Mouse (Mus musculus): ENCODE measurements around the gene Ehmt2. TPM values are rescaled to one million over a fixed set of nuclear protein-coding genes. Genes with fewer than 3 reads are reported as not detected.
A peak's percentile ranks its signal among the peaks of the same experiment; 100 is the strongest.

Ehmt2 gene
- polyA plus RNA-seq, 1 experiment from 2014 or later: 39.5 TPM

DNA sequence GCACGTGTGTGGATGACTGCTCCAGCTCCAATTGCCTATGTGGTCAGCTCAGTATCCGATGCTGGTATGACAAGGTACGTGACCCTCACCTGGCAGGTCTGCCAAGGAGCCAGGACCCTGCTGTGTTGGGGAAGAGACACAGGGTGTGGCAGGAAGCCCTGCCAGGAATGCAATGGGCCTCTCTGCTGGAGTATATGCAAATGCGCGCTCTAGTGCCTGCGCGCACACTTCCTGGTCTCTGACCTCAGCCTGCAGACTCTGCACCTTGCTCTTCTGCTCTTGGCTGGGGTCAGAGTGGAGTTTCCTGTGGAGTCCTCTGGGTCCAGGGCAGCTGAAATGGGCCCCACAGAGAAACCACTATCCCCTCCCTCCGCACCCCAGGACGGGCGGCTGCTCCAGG lies 12.7 kb downstream of the Ehmt2 start:
- H3K9ac ChIP-seq (ENCODE audit: low read length): no peak overlapping the region
- peaks cover 69% of the 10 kb centered on the region for H3K36me3 ChIP-seq (ENCODE audit: control insufficient read depth, insufficient read depth)
- H3K4me1 ChIP-seq (ENCODE audit: control insufficient read depth, insufficient read depth, low read length): peaks cover 3% of the 10 kb centered on the region; the same call in 1 of the 2 replicates
- ATAC-seq (replicated peaks; ENCODE audit: extremely low read depth, insufficient read depth, low FRiP score): no peak
- H3K27me3 ChIP-seq (ENCODE audit: control insufficient read depth, insufficient read depth, low read length): no peaks in the 10 kb centered on the region
- no peak overlapping the region for H3K27ac ChIP-seq (ENCODE audit: low read length)
- H3K4me3 ChIP-seq (ENCODE audit: low read length): no peak overlapping the region
- no peaks in the 10 kb centered on the region for H3K9me3 ChIP-seq (replicated peaks; ENCODE audit: control insufficient read depth, low read length)
- WGBS: 85% methylated on average over 10 of the region's 10 CpGs
- H3K4me2 ChIP-seq (ENCODE audit: low read depth, low read length): no peak overlapping the region

DNA sequence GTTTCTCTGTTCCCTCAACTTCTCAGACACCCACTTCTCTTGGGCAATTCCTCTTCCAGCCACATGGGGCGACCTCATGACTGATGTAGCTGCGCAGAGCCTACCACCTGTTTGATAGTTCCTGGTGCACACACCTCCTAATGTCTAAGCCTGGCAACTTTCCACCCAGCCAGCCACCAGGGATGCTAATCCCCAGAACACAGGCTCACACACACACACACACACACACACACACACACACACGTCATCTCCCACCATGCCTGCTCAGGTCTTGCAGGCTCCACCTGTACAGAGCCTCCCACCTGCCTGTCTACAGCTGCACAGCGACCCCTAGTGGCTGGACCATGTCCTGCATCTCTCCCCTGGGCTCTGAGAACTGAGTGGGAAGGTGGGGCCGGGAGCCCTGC lies 13.7 kb downstream of the Ehmt2 start:
- Histone ChIP-seq H3K4me2 (ENCODE audit: low read depth, low read length) (no peak overlapping the region), H3K36me3 (ENCODE audit: control insufficient read depth, insufficient read depth) (peaks cover 59% of the 10 kb centered on the region), H3K4me3 (ENCODE audit: low read length) (no peak overlapping the region), H3K27me3 (ENCODE audit: control insufficient read depth, insufficient read depth, low read length) (no peaks in the 10 kb centered on the region), H3K27ac (ENCODE audit: low read length) (no peak overlapping the region), H3K9me3 (replicated peaks; ENCODE audit: control insufficient read depth, low read length) (no peaks in the 10 kb centered on the region), H3K4me1 (ENCODE audit: control insufficient read depth, insufficient read depth, low read length) (peaks cover 3% of the 10 kb centered on the region; the same call in 1 of the 2 replicates), H3K9ac (ENCODE audit: low read length) (no peak overlapping the region)
- peak; percentile 43 for ATAC-seq (replicated peaks; ENCODE audit: extremely low read depth, insufficient read depth, low FRiP score)
- 49% methylated on average over 5 of the region's 5 CpGs for WGBS

DNA sequence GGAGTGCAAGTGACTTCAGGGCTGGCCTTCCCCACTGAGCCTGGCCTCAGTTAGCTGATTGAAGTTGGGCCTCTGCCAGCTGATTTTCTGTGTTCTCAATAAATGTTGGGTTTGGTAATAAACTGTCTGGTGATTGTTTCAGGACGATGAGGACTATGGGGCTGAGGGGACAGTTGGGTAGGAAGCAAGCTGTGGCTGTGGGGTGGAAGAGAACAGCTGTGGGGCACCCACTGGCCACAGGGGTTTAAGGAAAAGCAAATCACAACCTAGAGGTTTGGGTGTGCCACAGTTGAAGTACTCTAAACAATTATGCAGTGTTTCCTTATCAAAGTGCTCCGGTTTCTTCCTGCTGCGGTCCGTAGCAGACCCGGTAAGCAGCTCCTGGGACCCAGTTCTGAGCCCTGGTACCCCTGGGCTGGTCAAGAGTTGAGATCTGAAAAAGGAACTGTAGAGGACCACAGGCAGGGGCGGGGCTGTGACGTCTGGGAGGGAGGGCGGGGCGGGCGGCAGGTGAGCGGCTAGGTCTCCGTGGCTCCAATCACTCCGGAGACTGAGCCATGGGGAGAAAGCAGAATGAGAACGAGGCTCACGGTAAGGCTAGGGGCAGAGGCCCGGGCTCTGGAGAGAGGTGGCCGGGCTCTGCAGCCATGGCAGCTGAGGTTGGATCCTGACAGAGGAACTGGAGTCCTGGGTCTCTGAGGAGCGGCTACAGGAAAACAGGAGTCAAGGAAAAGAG lies 15.8 kb downstream of the Ehmt2 start, which contains the start of gene Slc44a4:
Slc44a4 (plus strand) TSS at position 537 of the 736 bp plus-strand sequence.
- peaks cover 40% of the 10 kb centered on the region for H3K36me3 ChIP-seq (ENCODE audit: control insufficient read depth, insufficient read depth)
- H3K27me3 ChIP-seq (ENCODE audit: control insufficient read depth, insufficient read depth, low read length): no peaks in the 10 kb centered on the region
- peaks cover 3% of the 10 kb centered on the region; the same call in 1 of the 2 replicates for H3K4me1 ChIP-seq (ENCODE audit: control insufficient read depth, insufficient read depth, low read length)
- H3K9me3 ChIP-seq (replicated peaks; ENCODE audit: control insufficient read depth, low read length): no peaks in the 10 kb centered on the region
- WGBS: 44% methylated on average over 18 of the region's 18 CpGs
- ATAC-seq (replicated peaks; ENCODE audit: extremely low read depth, insufficient read depth, low FRiP score): no peak
- no peak within 1 kb of the TSS for H3K27ac ChIP-seq (ENCODE audit: low read length)
- no peak within 1 kb of the TSS for H3K9ac ChIP-seq (ENCODE audit: low read length)
- H3K4me2 ChIP-seq (ENCODE audit: low read depth, low read length): no peak within 1 kb of the TSS; the same call in 1 of the 2 replicates
- H3K4me3 ChIP-seq (ENCODE audit: low read length): no peak within 1 kb of the TSS

DNA sequence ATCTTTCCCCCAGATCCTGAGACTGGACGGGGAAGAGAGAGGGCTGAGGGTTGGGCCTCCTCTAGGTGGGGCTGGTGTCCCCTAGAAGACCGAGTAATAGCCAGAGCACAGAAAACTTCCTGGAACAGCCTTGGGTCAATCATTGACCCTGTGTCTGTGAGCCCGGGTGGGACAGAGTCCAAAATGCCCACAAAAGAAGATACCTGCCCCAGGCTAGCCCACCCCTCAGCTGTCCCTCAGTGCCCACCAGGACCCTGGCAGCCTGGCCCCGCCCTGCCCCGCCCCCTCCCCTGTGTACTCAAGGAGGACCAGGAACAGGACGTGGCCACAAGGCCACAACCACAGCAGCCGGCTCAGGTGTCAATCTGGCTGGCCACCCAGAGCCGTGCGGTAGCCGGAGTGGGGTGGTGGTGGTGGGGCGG lies 17.2 kb downstream of the Ehmt2 start:
- H3K9ac ChIP-seq (ENCODE audit: low read length): no peak overlapping the region
- no peak overlapping the region; the same call in 1 of the 2 replicates for H3K4me2 ChIP-seq (ENCODE audit: low read depth, low read length)
- no peak overlapping the region for H3K4me3 ChIP-seq (ENCODE audit: low read length)
- H3K36me3 ChIP-seq (ENCODE audit: control insufficient read depth, insufficient read depth): peaks cover 28% of the 10 kb centered on the region
- WGBS: 18% methylated on average over 11 of the region's 11 CpGs
- no peaks in the 10 kb centered on the region for H3K9me3 ChIP-seq (replicated peaks; ENCODE audit: control insufficient read depth, low read length)
- peaks cover 3% of the 10 kb centered on the region; the same call in 1 of the 2 replicates for H3K4me1 ChIP-seq (ENCODE audit: control insufficient read depth, insufficient read depth, low read length)
- no peak overlapping the region for H3K27ac ChIP-seq (ENCODE audit: low read length)
- ATAC-seq (replicated peaks; ENCODE audit: extremely low read depth, insufficient read depth, low FRiP score): no peak
- no peaks in the 10 kb centered on the region for H3K27me3 ChIP-seq (ENCODE audit: control insufficient read depth, insufficient read depth, low read length)

DNA sequence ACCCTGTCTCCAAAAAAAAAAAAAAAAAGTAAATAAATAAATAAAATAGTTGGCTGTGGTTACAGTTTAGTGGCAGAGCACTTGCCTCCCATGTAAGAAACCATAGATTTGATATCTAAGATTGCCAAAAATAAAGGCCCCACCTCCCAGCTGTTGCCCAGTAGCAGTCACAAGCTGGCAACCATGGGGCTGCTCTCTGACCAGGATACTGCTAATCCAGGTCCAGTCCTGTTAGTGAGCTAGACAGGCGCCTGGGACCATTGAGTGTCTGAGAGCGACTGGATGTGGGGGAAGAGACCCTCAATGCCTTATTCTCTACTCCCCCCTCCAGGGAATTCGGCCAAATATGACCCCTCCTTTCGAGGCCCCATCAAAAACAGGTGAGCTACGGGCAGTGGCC lies 18.0 kb downstream of the Ehmt2 start:
- Histone ChIP-seq H3K4me1 (ENCODE audit: control insufficient read depth, insufficient read depth, low read length) (peaks cover 3% of the 10 kb centered on the region; the same call in 1 of the 2 replicates), H3K9me3 (replicated peaks; ENCODE audit: control insufficient read depth, low read length) (no peaks in the 10 kb centered on the region), H3K36me3 (ENCODE audit: control insufficient read depth, insufficient read depth) (peaks cover 20% of the 10 kb centered on the region), H3K4me3 (ENCODE audit: low read length) (no peak overlapping the region), H3K9ac (ENCODE audit: low read length) (no peak overlapping the region), H3K4me2 (ENCODE audit: low read depth, low read length) (no peak overlapping the region), H3K27me3 (ENCODE audit: control insufficient read depth, insufficient read depth, low read length) (no peaks in the 10 kb centered on the region), H3K27ac (ENCODE audit: low read length) (no peak overlapping the region)
- ATAC-seq (replicated peaks; ENCODE audit: extremely low read depth, insufficient read depth, low FRiP score): no peak
- WGBS: 81% methylated on average over 5 of the region's 5 CpGs

DNA sequence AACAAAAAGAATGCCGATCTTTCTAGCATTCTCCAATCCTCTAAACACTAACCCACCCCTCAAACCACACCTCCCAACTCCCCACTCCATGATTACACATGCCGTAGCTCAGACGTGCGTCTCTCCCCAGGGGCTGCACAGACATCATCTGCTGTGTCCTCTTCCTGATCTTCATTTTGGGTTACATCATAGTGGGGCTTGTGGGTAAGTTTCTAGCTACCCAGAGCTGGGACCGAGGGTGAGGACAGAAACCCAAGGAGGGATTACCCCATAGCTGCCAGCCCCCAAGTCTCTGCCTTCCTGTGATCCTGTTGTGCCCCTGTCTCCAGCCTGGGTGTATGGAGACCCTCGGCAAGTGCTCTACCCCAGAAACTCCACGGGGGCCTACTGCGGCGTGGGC lies 18.9 kb downstream of the Ehmt2 start:
- Histone ChIP-seq H3K4me2 (ENCODE audit: low read depth, low read length) (no peak overlapping the region), H3K9ac (ENCODE audit: low read length) (no peak overlapping the region), H3K27me3 (ENCODE audit: control insufficient read depth, insufficient read depth, low read length) (no peaks in the 10 kb centered on the region), H3K27ac (ENCODE audit: low read length) (no peak overlapping the region), H3K9me3 (replicated peaks; ENCODE audit: control insufficient read depth, low read length) (no peaks in the 10 kb centered on the region), H3K4me1 (ENCODE audit: control insufficient read depth, insufficient read depth, low read length) (peaks cover 3% of the 10 kb centered on the region; the same call in 1 of the 2 replicates), H3K36me3 (ENCODE audit: control insufficient read depth, insufficient read depth) (peaks cover 12% of the 10 kb centered on the region), H3K4me3 (ENCODE audit: low read length) (no peak overlapping the region)
- WGBS: 67% methylated on average over 9 of the region's 9 CpGs
- no peak for ATAC-seq (replicated peaks; ENCODE audit: extremely low read depth, insufficient read depth, low FRiP score)

DNA sequence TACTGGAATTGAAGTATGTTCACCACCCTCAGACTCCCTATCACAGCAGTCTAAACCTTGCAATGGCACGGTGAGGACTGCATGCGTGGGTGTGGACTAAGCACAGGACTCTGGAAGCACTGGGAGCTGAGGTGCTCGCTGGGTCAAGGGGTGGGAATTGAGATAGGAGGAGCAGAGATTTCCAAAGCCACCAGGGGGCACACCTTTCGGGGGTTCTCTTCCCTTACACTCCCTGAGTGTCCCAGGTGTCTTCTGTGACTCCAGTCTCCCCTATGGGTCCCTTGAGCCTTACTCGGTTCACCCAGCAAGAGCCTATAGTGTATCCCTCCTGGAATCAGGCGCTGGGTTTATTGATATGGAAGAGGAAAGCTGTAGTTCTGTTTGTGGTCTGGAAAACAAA lies 24.7 kb downstream of the Ehmt2 start:
- Histone ChIP-seq H3K4me2 (ENCODE audit: low read depth, low read length) (no peak overlapping the region), H3K4me3 (ENCODE audit: low read length) (no peak overlapping the region), H3K9ac (ENCODE audit: low read length) (no peak overlapping the region), H3K4me1 (ENCODE audit: control insufficient read depth, insufficient read depth, low read length) (no peaks in the 10 kb centered on the region), H3K27ac (ENCODE audit: low read length) (no peak overlapping the region), H3K27me3 (ENCODE audit: control insufficient read depth, insufficient read depth, low read length) (no peaks in the 10 kb centered on the region), H3K36me3 (ENCODE audit: control insufficient read depth, insufficient read depth) (no peaks in the 10 kb centered on the region), H3K9me3 (replicated peaks; ENCODE audit: control insufficient read depth, low read length) (no peaks in the 10 kb centered on the region)
- 43% methylated on average over 6 of the region's 6 CpGs for WGBS
- no peak for ATAC-seq (replicated peaks; ENCODE audit: extremely low read depth, insufficient read depth, low FRiP score)

DNA sequence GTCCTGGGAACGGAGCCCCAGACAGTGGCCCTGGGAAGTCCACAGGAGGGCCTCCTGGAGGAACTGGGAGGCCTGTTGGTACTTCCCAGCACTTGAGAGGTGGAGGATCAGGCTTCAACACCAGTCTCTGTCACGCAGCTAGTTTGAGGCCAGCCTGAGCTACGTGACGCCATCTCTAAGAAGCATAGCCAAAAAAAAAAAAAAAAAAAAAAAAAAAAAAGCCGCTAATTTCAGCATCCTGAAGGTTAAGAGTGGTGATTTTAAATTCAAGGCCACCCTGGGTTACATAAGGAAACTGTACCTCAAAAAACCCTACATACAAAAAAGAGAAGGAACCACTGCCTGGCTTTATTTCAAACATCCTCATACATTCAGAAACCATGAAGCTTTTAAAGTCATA lies 26.0 kb downstream of the Ehmt2 start:
- no peak overlapping the region for H3K4me3 ChIP-seq (ENCODE audit: low read length)
- no peak overlapping the region for H3K27ac ChIP-seq (ENCODE audit: low read length)
- no peak for ATAC-seq (replicated peaks; ENCODE audit: extremely low read depth, insufficient read depth, low FRiP score)
- no peak overlapping the region for H3K4me2 ChIP-seq (ENCODE audit: low read depth, low read length)
- H3K36me3 ChIP-seq (ENCODE audit: control insufficient read depth, insufficient read depth): no peaks in the 10 kb centered on the region
- H3K4me1 ChIP-seq (ENCODE audit: control insufficient read depth, insufficient read depth, low read length): no peaks in the 10 kb centered on the region
- H3K9ac ChIP-seq (ENCODE audit: low read length): no peak overlapping the region
- no peaks in the 10 kb centered on the region for H3K27me3 ChIP-seq (ENCODE audit: control insufficient read depth, insufficient read depth, low read length)
- 61% methylated on average over 5 of the region's 5 CpGs for WGBS
- no peaks in the 10 kb centered on the region for H3K9me3 ChIP-seq (replicated peaks; ENCODE audit: control insufficient read depth, low read length)

DNA sequence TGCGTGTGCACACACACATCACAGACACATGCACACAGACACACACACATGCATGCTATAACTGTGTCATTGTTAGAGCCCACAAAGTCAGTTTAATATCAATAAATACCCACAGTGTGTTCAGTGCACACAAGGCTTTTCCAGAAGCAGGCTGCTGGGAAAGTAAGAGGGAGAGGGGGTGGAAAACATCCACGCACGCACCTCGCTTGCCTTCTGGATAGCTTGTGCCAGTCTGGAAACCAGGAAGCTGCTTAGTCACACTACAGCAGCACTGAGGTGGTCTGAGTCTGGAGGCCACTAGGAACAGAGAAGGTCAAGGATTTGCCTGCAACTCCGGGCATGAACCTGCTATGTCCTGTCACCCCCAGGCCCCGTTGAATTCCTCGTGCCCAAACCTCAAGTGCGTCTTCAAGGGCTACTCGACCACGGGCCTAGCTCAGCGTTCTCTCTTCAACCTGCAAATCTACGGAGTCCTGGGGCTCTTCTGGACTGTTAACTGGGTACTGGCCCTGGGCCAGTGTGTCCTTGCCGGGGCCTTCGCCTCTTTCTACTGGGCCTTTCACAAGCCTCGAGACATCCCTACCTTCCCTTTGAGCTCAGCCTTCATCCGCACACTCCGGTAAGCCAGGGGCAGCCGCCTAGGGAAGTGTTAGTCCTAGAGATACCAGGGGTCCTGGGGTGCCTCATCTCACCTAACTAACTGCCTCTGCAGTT lies 29.2 kb downstream of the Ehmt2 start:
- H3K27ac ChIP-seq (ENCODE audit: low read length): no peak overlapping the region

More for the DNA sequence above, 29.2 kb downstream of the Ehmt2 start:
- Histone ChIP-seq H3K9me3 (replicated peaks; ENCODE audit: control insufficient read depth, low read length) (no peaks in the 10 kb centered on the region), H3K27me3 (ENCODE audit: control insufficient read depth, insufficient read depth, low read length) (no peaks in the 10 kb centered on the region), H3K9ac (ENCODE audit: low read length) (no peak overlapping the region), H3K4me1 (ENCODE audit: control insufficient read depth, insufficient read depth, low read length) (0 out of 2 replicates have a peak, but pooled peaks cover 7% of the 10 kb centered on the region), H3K4me3 (ENCODE audit: low read length) (no peak overlapping the region), H3K4me2 (ENCODE audit: low read depth, low read length) (no peak overlapping the region), H3K36me3 (ENCODE audit: control insufficient read depth, insufficient read depth) (no peaks in the 10 kb centered on the region)
- no peak for ATAC-seq (replicated peaks; ENCODE audit: extremely low read depth, insufficient read depth, low FRiP score)
- WGBS: 79% methylated on average over 18 of the region's 18 CpGs

Data from heart, embryonic 16.5 days (tissue).